Mouse (Mus musculus) induced T-regulatory cell, adult 2 months (primary cell): ENCODE measurements around the gene Atp6v1fnb.
A peak's percentile ranks its signal among the peaks of the same experiment; 100 is the strongest.

Source experiments
- DNase-seq: peaks from one replicate; pipeline ENCODE4 v3.0.0-alpha.2; 2012; ENCODE audit warnings: low read depth

Atp6v1fnb gene

DNA sequence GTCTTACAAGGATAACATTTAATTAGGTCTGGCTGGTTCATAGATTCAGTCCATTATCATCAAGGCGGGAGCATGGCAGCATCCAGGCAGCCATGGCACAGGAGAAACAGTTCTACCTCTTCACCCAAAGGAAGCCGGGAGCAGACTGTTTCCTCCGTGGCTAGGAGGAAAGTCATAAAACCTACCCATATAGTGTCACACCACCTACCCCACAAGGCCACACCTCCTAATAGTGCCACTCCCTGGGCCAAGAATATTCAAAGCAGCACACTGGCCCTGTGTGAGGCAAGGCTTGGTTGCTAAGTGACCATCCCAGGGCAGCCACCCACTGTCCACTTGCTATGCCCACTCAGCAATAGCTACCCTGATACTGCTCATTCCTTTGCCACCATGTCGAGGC, at the start of gene Atp6v1fnb:
Atp6v1fnb (plus strand) TSS at position 301 of the 400 bp plus-strand sequence.
- DNase-seq: no peak

DNA sequence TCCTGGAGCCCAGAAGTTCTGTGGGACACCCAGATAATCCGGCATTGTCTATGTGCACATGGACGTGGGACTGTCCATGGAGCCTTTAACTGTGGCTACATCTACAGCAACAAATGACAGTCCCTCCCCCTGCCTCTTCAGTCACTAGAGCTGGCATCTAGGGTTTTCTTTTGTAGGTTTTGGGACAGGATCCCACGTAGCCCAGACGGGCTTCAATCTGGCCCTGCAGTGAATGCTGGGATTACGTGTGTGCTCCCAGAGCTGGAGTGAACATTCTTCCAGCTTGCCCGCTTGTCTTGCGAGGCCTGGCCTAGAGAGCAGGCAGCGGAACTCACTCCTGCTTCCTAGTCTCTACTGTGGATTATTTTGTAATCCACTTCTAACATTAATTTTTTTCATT, 46.1 kb upstream of the Atp6v1fnb start:
- no peak for DNase-seq

DNA sequence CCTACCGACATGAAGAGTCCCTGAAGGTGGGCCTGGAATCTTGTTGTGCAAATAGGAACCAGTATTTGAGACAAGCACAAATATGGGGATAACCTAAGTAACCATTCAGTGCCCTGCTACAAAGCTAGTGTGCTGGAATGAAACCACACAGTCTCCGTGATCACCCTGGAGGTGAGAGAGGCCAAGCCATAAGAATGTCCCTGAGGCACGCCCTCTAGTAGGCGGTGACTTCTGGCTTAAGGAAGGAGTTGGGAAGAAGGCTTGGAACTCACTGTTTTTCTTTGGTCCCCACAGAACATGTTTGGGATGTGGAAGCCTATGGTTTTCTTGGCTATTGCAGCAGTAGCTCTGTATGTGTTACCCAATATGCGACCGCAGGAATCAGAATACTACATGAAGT, 44.9 kb upstream of the Atp6v1fnb start:
- no peak for DNase-seq

DNA sequence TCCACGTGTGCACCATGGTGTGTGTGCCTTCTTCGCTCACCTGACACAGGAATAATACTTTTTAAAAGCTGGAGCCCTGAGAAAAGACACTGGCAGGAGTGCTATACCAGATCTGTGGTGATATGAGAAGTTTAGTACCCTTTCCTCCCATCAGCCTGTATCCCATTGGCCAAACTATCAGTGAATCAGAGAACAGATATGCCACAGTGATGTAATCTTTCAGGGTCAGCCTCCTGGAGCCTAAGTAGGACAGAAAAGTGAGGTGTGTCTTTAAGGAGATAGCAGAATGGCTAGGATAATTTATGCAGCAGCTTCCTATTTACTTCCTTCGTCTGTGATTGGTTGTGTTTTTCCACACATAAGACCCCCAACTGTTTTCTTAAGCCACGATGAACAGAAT, 43.1 kb upstream of the Atp6v1fnb start:
- DNase-seq: no peak

DNA sequence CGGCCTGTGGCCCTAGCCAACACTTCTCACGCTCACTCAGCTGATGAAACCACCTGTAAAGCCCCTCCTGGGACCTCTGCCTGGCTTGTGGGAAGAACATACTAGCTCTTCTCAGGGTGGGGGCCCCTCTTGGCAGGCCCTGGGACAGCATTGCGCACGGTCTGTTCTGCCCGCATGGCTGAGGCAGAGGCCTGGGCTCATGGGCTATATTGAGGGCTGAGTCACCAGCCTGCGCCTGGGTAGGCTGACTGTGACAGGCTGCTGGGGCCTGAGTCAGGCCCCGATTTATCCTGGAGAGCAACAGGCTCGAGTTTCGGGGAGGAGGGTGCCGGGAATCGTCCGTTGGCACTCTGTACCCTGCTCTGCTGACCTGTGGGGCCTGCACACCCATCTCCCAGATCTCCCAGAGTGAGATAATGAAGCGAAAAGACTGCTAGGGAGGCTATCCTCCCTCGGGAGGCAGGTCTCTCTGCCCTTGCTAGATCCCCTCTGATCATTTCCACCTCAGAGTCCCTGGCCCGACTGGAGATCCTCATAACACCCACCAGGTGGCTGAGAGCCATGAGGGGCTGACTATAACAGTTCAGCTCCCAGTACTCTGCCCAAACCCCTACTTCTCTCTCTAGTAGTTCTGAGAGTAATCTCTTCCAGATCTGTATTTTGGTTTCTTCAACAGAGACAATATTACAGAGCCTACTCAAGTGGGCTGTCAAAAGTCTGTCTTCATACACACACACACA, 40.4 kb upstream of the Atp6v1fnb start:
- DNase-seq: no peak

DNA sequence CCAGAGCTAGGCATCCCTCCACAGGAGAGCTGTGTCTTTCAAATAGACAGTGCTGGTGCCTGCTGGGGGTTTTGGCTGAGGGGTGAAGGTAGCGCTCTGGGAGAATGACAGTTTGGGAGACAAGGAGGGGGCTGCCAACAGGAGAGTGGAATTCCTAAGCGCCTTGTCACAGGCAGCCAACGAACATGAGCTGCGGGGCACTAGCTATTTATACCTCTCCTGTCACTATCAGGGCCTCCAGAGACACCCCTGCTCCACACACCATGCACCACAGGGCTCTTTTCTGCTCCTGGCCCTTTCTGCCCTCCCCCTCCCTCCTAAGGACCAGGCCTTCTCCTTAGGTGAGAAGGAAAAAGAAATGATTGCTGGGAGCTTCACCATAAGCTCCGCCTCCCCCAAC, 39.8 kb upstream of the Atp6v1fnb start:
- no peak for DNase-seq

DNA sequence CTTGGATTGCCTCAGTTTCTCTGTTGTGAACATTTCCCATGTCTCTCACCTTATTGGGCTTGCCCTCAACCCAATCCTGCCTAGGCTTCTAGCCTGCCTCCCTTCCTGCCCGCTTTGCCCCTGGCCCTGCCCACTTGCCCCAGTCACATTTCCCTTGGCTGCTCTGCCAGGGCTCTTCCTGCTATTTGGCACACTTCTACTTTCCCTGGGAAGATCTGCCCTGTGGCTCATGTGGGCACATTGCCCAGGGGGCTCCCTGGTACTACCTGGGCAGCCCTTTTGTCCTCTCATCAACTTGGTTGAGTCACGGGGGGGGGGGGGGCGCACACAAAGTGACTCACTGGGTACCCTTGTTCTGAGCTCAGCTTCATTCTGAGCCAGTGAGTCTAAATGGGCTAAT, 39.1 kb upstream of the Atp6v1fnb start:
- no peak for DNase-seq

DNA sequence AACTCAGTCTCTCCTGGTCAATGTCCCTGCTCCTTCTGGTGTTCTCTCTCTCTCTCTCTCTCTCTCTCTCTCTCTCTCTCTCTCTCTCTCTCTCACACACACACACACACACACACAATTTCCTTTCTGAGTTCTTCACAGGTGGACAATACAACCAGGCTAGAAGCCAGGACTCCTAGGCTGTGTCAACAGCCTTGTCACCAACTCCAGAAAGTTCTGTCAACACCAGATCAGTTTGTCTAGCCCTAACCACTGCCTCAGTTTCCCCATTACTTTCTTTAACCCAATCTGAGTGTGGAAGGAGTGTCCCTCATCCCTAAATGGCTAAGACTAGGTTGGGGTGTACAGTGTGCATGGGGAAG, 38.6 kb upstream of the Atp6v1fnb start:
- no peak for DNase-seq

DNA sequence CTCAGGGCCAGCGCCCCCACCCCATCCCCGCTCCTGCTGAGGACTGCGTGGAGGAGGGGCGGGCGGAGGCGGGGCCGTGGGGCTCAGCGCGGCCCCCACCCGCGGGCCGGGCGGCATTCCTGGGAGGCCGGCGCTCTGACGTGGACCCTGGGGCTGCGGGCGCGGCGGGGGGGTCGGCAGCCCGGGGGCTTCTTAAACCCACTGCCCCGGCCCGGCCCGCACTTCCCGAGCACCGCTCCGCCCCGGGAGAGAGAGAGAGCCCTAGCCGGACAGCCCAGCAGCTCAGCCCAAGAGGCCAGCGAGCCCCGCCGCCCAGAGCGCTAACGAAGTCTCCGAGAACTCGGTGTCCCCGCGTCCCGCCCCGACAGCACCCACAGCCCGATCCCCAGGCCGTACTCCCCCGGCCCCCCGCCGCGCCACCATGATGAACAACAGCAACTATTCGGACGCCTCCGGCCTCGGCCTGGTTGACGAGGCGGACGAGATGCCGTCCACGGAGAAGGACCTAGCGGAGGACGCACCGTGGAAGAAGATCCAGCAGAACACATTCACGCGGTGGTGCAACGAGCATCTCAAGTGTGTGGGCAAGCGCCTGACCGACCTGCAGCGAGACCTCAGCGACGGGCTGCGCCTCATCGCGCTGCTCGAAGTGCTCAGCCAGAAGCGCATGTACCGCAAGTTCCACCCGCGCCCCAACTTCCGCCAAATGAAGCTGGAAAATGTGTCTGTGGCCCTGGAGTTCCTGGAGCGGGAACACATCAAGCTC, 38.0 kb upstream of the Atp6v1fnb start, which contains the start of gene Flnc:
Flnc (plus strand) TSS at position 219 of the 766 bp plus-strand sequence.
- DNase-seq: peak; percentile 12

DNA sequence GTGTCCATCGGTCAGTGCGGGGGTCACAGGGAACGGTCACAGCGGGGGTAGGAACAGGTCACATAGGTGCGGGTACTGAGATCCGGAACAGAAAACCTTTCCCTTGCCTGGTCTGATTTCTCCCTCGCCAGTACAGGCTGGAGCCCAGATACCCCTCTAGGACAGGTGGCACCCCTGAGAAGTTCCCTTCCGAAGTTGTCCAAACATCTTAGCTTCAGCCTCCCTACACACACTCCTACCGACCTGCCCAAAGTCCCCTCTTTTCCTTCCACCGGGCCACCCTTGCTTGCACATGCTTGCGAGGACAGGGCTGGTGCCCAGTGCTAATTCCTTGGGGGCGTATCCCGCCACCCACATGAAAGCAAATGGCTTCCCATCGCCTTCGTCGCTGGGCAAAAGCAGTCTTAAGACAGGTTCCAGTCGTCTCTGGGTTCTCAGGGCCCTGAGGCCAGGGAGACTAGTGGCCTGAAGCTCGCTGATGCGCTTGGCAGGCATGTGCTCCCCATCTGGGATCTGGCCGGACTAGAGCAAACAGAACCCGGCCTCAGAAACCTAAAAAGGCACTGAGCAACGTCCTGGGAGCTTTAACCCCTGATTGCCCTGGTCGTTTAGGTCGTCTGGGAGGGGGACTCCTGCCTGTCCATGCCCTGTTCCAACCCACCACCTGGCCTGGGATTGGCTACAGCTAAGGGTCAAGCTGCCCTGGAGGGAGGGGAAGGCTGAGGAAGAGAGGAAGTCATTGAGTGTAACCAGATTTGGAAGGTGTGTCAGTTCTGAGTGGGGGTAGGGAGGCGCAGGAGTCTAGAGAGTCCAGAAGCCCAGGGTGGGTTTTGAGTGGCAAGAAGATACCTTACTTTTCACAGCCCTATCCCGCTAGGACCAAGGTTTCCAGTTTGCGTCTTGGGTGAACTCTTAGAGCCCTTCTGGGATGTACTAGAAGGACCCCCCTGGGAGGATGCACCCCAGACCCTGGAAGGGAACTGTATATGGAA, 37.1 kb upstream of the Atp6v1fnb start:
- DNase-seq: no peak

DNA sequence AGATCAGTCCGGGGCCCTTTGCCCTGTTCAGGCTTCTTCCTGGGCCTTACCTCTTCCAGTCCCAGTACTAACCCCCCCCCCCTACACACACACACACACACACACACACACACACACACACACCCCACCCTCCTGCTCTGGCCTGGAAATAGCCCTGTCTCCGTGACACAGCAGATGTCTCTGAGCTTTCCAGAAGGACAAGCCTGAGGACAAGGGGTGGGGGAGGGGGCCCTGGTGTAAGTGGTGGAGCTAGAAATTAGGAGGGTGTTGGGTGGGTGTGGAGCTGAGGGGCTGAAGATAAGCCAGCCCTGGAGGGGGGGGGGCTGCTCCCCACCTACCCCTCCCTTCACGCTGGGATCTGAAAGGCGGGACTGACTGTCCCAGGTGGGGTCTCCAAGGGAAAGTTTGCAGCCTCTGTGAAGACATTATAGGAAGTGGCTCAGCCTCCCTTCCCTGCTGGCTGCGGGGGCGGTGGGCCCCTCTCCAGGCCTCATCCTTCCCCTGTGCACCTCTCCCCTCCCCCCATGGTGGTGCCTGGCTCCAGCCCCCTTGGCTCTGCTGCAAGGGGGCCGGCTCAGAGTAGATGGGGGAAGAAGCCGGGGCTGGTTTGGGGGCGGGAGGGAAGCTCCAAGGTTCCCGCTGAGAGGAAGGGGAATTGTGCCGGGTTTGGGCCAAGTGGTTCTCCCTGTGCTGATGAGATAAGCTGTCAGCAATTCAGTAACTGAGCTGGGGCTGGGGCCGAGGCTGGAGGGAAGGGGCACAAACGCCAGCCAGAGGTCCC, 36.1 kb upstream of the Atp6v1fnb start:
- DNase-seq: no peak

DNA sequence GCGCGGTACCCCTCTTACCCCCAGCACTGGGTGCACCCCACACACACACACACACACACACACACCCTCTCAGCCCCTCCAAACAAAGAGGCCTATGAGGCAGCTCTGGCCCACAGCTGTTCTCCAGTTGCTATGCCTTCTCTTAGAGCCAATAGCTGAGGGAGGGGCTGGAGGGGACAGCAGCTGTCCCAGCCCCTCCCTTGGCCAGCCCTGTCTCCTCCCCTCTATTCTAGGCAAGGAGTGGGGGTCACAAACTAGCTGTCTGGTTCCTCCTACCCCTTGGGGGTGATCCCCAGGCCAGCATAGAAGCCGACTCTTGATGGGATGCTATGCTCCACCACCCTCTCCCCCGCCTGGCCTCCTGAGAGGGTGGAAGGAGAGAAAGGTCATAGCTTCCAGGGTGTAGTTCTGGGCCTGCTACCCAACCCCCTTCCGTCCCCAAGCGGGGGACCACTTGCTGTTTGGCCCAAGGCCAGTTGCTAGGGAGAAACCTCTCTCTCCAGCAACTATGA, 35.2 kb upstream of the Atp6v1fnb start:
- DNase-seq: no peak

DNA sequence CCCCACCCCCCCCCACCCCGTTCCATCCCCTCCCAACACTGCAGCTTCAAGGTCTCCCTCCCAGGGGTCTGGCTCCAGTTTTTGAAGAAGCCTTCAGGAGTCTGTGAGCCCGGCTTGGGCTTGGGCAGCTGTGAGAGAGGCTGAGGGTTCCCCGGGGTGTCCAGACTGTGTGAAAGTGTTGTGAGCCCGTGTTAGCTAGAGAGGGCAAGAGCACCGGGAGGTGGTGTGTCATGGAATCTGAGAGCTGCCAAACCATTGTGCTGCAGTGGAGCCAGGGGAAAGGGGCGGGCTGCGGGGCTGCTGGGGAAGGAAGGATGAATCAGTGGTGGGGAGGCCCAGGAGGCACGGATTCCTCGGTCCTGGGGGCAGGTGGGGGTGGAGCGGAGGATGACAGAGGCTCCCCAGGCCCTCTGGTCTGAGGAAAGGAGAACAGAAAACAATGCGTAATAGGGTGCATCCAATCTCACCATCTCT, 34.7 kb upstream of the Atp6v1fnb start:
- DNase-seq: no peak

DNA sequence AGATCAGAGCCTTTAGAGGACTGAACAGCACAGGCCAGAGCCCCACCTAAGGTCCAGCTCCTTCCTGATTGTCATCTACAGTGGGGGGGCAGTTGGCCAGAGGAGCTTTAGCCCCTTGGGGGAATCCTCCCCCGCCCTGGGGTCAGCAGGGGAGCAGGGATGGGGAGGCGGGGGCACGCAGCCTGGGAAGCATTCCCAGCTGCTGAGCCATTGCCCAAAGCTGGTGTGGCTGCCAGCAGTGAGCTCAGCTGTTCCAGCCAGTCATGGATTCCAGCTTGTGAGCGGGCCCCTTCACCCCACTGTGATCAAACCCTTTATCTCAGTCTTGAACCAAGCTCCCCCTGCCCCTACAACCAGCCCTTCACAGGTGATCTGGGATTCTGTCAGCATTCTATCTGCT, 32.0 kb upstream of the Atp6v1fnb start:
- DNase-seq: no peak

DNA sequence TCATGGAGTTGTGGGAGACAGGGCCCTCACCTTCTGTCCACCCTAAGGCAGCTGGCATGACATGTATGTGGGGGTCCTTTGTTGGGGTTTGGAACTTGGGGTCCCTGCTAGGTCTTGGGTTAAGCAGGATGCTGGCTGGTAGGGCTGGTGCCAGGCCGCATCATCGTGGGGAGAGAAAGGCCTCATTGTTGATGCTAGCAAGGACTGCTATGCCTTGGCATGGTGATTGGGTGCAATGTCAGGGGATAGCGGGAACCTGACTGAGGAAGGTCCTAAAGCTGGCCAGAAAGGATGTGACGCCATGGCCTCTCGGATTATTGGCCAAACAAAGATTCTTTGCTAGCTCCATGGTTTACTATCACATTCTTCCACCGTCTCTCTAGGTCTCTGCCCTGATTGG, 31.4 kb upstream of the Atp6v1fnb start:
- no peak for DNase-seq

DNA sequence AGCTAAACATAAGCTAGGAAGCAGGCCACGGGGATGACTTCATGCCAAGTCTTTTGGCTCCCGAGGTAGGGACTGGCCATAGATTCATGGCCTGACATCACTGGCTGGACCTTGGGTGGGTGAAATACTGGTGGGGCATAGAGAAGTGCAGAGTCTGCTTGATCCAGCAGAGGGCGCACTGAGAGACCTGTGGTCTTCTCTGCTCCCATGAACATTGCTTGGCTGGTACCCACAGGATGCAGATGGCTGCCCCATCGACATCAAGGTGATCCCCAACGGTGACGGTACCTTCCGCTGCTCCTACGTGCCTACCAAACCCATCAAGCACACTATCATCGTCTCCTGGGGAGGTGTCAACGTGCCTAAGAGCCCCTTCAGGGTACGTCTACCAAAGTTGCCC, 26.5 kb upstream of the Atp6v1fnb start:
- DNase-seq: peak; percentile 60

DNA sequence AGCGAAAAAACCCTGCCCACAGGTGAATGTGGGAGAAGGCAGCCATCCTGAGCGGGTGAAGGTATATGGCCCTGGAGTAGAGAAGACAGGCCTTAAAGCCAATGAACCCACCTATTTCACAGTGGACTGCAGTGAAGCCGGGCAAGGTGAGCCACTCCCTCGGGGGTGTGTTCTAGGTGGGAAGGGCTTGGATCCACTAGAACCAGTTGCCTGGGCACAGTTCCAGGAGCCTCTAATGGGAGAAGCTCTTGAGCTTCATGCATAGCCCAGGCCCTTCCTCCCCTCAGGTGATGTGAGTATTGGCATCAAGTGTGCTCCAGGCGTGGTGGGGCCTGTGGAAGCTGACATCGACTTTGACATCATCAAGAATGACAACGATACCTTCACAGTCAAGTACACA, 25.9 kb upstream of the Atp6v1fnb start:
- DNase-seq: no peak

DNA sequence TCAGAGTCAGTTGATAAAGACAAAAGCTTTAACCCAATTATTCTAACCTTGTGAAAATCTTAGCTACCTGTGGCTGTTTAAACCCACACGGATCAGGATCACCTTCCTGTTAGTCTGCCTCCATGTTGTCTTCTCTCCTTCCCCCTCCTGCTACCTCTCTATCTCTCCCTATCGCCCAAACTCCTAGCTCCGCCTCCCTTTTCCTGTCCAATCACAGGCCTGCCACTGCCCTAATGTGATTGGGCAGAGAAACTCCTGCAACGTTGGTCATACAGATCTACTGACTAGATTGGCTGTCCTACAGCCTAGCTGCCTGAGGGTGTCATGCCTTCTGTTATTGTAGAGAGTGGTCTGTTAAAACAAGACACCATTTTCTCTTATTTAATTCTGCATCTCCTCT, 21.4 kb upstream of the Atp6v1fnb start:
- no peak for DNase-seq

DNA sequence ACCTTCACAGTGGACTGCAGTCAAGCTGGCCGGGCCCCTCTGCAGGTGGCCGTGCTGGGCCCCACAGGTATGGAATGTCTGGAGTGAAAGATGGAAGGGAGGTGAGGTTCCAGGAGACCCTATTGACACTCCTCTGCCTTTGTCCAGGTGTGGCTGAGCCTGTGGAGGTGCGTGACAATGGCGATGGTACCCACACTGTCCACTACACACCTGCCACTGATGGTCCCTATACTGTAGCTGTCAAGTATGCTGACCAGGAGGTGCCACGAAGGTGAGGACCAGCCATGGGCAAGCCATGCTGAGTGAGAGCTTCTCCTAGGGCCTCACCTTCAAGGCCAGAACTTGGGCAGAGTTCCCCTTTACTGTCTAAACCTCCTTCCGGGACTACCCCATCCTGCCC, 20.6 kb upstream of the Atp6v1fnb start:
- no peak for DNase-seq

DNA sequence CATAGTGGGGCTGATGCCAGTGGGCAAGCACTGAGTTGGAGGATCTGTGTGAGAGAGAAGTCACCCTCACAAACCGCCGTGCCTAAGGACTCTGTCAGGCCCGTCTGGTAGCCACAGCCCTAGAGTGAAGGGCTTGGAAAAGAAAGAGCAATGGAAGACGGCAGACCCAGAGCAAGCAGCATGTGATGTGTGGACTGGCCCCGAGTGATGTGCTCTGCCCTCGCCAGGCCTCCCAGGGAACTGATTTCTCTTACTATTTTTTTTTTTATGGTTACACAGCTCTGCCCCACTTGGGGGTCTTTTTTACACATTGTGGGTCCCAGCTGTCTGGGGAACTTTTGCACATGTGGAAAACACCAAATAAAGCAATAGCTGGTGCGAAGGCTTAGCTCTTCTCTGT, 9.7 kb upstream of the Atp6v1fnb start:
- DNase-seq: no peak

DNA sequence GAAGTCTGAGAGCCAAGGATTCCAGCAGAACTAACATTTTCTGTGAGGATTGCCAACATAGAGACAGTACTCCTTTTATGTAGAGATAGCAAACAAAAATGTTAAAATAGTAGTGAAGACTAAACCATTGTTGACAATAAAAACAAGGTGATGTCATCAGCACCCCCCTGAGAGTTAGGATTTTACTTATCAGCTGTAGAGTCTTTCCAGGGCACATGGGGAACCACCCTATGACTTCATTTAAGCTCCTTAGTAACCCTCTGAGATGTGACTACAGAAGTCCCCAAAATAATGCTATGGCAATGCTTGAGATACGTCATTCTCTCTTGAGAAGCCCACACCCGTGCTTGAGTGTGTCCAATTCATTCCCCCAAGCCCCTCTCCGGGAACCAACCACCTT, 7.8 kb upstream of the Atp6v1fnb start:
- DNase-seq: no peak
